Mouse (Mus musculus) CH12F3 (cell line): ENCODE results near the gene Saxo2.

Experiments used
- in situ Hi-C: fragments of 300-500 bp; cut with MboI; formaldehyde crosslinking; loops from 2 replicates; pipeline ENCODE4 v1.14.3; 2020; ENCODE audit warnings: low sequenced_read_pairs

Gene Saxo2

GRCm38 (mm10) chr7:82648353-82649080, at the start of gene Saxo2, which contains the start of gene Efl1:
Gene Saxo2, minus strand, starts transcription at chr7:82648528.
Gene Efl1, plus strand, starts transcription at chr7:82648614.
- in situ Hi-C loops: no loop called here

GRCm38 (mm10) chr7:82697668-82698067, 49.3 kb upstream of the Saxo2 start:
- in situ Hi-C loops: no loop called here

DNA sequence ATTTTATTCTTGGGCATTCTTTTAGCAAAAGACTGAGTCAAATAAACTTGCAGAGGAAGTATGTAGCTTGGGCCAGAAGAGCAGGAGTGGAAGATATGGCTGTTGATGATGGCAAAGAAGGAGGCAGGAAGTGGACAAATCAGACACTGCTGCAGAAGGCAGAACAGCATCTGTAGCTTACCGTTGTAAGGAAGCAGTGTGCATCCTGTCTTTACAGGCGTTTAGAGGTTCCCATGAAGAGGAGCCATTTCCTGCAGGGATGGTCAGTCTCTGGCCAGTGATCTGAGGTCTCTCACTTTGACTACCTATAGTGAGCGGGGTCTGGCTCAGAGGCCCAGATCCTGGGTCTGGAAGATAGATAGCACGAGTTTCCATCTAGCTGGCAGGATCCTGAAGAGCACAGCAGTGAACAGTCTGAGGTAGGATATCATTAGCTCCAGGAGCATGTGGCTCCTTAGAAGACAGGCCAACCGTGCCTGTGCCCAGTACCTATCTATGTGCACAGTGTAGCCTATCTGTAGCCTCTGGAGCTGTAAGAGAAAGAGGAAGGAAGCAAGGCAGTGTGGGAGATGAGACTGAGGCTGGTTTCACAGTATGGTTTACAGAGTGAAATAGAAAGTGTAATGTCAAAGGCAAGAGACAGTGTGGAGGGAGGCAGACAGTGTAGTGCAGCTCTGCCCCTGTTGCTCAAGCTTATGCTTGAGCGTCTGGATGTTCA, 42.9 kb upstream of the Saxo2 start:
- in situ Hi-C loops: no loop called here

- in situ Hi-C loops: no loop called here
Measured at GRCm38 (mm10) chr7:82688736-82689135, 40.4 kb upstream of the Saxo2 start.

GRCm38 (mm10) chr7:82679901-82680300, 31.6 kb upstream of the Saxo2 start:
- in situ Hi-C loops: no loop called here

DNA sequence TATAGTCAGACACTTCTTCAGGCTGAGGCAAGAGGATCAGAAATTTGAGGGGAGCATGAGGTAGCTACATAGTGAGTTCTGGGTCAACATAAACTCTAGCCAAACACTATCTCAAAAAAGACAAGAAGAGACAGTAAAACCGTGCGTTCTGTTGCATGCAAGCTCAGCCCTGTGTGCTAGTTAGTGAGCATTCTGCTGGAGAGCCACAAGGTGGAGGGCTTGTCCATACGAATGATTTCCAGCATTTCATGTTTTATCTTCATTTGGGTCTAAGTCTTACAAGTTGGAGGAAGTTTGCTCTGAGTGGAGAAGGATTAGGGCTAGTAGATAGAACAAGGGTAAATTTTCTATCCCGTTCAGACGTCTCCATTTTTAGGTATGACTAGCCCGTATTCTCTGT, 28.5 kb upstream of the Saxo2 start:
- in situ Hi-C loops: no loop called here

DNA sequence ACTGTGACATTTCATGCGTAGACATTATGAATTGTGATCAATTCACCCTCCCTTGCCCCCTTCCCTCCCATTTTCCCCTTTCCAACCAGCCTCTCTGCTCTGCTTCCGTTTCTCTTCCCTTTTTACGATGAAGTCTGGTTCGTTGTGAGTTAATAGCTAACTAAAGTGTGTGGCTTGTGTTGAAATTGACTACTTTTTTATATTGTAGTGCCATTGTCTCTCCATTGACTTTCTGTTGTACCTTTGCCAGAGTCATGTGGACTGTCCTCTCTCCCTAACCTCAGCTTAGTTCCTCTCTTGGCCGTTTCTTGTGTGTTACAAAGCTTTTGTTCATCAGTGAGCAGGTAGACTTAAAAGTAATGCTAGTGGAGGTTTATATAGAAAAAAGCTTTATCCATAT, 27.7 kb upstream of the Saxo2 start:
- in situ Hi-C loops: no loop called here

DNA sequence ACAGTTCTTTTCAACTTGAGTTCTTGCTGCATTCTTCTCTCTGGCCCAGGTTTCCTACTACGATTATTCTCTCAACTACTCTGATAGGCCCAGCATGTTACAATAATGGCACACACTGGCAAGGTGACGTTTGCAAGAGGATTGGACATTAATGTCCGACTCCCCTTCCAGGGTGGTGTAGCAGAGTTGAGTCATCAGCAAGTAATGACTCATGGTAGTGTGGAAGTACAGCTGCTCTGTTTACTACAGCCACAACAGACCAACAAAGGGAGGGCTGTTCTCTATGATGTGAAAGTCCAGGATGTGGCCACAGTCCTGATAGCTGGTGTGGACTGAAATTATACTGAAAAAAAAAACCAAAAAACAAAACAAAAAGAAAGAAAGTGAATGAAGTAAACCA, 16.3 kb upstream of the Saxo2 start:
- in situ Hi-C loops: no loop called here

DNA sequence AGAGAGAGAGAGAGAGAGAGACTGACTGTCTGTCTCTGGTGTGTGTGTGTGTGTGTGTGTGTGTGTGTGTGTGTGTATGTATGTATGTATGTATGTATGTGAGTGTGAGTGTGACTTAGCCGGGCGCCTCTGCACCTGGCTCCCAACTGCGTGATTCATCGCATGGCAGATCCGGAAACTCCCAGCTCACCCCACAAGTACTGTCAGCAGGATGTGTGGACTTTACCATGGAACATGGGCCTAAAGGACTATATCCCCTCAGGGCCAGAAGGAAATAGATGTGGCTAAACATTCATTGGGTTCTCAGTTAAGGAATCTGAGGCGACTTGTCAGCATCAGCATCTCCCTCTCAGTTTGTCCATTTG, 735 bp upstream of the Saxo2 start:
- in situ Hi-C loops: no loop called here

DNA sequence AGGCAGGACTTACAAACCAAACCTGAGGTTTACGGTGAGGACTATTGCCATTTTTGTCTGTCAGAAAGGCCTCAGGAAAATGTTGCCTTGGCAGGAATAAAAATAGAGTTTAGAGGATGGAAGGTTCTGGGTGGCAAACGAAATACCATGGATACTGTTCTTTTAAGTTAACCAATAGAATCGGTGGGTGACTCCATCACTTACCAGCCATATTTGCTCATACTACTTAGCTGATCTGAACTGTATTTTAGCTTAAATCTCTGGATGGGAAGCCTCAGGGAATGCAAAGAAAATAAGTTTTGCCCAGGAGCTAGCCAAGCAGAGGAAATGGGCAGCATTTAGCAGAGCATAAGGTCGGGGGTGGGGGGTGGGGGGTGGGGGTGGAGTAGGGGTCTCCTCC, 419 bp downstream of the Saxo2 start:
- in situ Hi-C loops: no loop called here

DNA sequence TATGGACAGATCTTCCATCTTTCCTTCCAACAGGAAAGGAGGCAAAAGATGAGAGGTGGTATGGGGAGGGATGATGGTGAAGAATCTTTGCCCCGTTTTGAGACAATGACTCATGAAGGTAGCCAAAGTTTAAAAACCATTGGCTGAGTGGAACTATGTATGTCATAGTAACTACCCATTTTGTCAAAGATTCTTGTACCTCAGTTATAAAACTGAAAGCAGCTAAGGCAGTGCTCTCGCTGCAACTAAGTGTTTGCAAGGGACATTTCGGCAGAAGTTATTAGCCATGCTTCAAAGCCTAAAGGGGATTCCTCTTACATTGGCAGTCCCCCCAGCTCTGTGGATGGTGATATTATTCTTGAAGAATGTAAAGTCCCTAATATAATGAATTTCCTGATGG, 1.1 kb downstream of the Saxo2 start:
- in situ Hi-C loops: no loop called here

DNA sequence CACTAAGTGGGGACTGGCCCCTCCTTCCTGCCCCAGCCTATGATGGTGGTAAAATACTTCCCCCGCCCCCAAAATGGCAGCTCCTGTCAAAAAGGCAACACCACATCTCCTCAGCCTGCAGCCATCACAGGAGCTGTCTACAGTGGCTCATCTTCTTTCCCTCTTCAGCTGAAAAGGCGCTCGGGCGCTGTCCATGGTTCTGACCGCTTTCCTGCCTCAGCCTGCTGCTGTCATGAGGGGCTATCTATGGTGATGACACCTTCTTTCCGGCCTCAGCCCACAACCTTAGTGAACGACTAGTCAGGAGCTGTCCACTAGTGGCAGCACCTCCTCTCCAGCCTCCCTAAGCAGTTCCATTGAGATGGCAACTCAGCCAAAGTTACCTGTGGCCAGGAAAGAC, 23.0 kb downstream of the Saxo2 start:
- in situ Hi-C loops: no loop called here

DNA sequence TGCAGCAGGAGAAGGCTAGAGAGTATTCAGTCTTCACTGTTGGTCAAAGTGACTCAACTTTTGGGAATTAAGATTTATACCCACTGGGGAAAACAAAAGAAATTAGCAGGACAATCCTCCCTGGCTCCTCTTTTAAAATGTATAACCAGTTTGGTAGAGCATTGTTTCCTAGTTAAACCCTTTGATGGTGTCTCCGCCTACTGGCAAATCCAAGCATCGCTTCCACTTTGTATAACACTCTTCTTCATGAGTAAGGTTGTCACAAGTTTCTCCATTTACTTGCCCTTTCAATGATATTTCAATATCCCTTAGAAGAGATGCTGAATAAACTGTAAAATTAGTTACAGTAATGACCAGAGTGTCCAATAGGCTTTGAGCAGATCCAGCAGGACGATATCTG, 38.7 kb downstream of the Saxo2 start:
- in situ Hi-C loops: no loop called here

GRCm38 (mm10) chr7:82605425-82605824, 42.9 kb downstream of the Saxo2 start:
- in situ Hi-C loops: no loop called here

DNA sequence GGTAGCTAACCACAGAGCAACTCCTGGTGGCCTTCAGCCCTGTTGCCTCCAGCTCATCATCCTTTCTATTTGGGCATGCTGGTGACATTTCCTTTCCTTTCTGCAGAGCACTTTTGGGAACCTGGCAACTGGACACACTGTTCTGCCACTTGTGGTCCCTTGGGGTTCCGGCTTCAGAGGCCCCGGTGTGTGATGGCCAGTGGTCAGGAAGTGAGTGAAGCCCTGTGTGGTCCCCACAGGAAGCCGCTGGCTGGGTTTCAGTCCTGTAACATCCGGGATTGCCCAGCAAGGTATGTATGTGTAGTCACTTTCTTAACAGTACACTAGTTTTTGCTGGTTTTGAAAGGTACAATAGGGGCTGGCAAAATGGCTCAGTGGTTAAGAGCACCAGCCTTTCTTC, 46.3 kb downstream of the Saxo2 start:
- in situ Hi-C loops: no loop called here

DNA sequence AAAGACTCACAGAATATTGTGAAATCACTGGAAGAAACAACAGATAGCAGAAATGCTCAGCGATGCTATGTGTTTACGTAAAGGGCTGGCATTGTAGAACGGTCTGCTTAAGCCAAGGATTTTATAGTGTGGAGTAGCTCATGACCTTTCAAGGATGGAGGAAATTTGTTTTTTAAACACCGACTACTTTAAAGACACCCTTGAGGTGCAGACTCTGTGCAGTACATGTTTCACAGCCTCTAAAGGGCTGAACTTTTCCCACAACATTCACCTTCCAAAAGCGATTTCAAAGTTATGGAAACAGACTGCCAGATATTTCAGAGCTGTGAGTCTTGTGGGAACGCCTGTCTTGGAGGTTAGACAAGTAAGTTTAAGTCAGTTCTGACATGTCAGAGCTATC, 57.4 kb downstream of the Saxo2 start:
- in situ Hi-C loops: no loop called here
